Mouse (Mus musculus): ENCODE measurements at regions not wholly inside any gene's neighbourhood (a gene's known extent, or its start where the extent isn't known, plus 50 kb on each side); places are given as distances from the start of the nearest gene placed in this dataset.

DNA sequence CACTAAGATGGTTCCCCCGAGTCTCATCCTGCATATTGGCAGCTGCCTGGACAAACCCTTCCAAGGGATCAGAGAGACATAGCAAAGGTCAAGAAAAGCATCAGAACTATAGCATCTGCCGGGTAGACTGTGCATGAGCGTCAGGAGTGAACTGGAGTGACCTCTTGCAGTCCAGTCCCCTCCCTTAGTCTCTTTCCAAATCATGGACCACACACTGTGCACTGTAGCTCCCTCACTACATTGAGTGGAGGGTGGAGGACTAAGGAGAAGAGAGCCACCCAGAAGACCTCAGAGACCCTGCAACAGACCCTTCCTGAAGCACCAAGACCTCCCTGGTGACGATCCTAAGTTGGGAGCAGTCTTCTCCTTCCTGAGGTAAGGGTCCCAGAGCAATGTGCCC is 107.8 kb upstream of the Cd93 start:
- TF ChIP-seq EP300 (IDR thresholded peaks at IDR 0.05; ENCODE audit: insufficient read depth, low read depth, low read length), result no peak
- no peak for TF ChIP-seq POLR2A (IDR thresholded peaks at IDR 0.05; ENCODE audit: insufficient read depth, low read depth, low read length)
- intact Hi-C loops (cut with DNase I), result no loop called here
- H3K27me3 ChIP-seq (ENCODE audit: control insufficient read depth, insufficient read depth, low read length), result no peaks in the 10 kb centered on the region
- H3K4me3 ChIP-seq, result no peak overlapping the region
- 69% methylated on average over 4 of the region's 4 CpGs for WGBS
- peaks cover 3% of the 10 kb centered on the region for H3K4me1 ChIP-seq (ENCODE audit: control insufficient read depth, insufficient read depth, low read length)
- H3K27ac ChIP-seq, result no peak overlapping the region
- no peak overlapping the region for H3K9ac ChIP-seq (ENCODE audit: low read depth, low read length)
- peaks cover 7% of the 10 kb centered on the region for H3K36me3 ChIP-seq (ENCODE audit: control insufficient read depth, insufficient read depth, low read length)
- no peak for DNase-seq
- no peaks in the 10 kb centered on the region for H3K79me2 ChIP-seq (replicated peaks; ENCODE audit: control insufficient read depth, insufficient read depth, low read length)

- no peak for DNase-seq
- H3K27me3 ChIP-seq (ENCODE audit: control insufficient read depth, insufficient read depth, low read length), result no peaks in the 10 kb centered on the region
- peaks cover 2% of the 10 kb centered on the region for H3K4me1 ChIP-seq (ENCODE audit: control insufficient read depth, insufficient read depth, low read length)
- no peaks in the 10 kb centered on the region for H3K79me2 ChIP-seq (replicated peaks; ENCODE audit: control insufficient read depth, insufficient read depth, low read length)
- H3K9ac ChIP-seq (ENCODE audit: low read depth, low read length), result no peak overlapping the region
- WGBS, result 48% methylated on average over 1 of the region's 1 CpGs
- no peak overlapping the region for H3K27ac ChIP-seq
- peaks cover 3% of the 10 kb centered on the region; the same call in 1 of the 2 replicates for H3K36me3 ChIP-seq (ENCODE audit: control insufficient read depth, insufficient read depth, low read length)
- intact Hi-C loops (cut with DNase I), result no loop called here
- TF ChIP-seq EP300 (IDR thresholded peaks at IDR 0.05; ENCODE audit: insufficient read depth, low read depth, low read length) (no peak), POLR2A (IDR thresholded peaks at IDR 0.05; ENCODE audit: insufficient read depth, low read depth, low read length) (no peak)
- no peak overlapping the region for H3K4me3 ChIP-seq
Observed at GRCm38 (mm10) chr2:148549618-148550017, 106.3 kb upstream of the Cd93 start.

DNA sequence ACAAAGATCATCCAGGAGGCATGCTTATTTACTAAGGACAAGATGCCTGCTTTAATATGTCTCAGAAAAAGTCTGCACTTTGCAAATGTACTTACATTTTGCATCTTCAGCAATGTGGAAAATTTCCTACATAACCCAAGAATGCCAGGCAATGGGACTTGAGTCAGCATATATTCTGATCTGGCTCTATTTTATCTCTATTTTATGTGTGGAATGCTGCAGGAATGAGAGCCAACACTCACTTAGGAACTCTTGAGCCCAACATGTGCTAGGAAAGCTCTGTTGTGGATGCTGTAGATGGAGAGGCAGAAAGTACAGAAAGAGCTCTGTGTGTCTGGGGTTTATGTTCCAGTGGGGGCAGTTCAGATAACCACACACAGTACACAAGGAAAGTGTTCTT is 99.0 kb upstream of the Cd93 start:
- H3K4me3 ChIP-seq, result no peak overlapping the region
- intact Hi-C loops (cut with DNase I), result no loop called here
- TF ChIP-seq POLR2A (IDR thresholded peaks at IDR 0.05; ENCODE audit: insufficient read depth, low read depth, low read length), result no peak
- TF ChIP-seq CTCF (IDR thresholded peaks at IDR 0.05), result no peak
- no peak for TF ChIP-seq EP300 (IDR thresholded peaks at IDR 0.05; ENCODE audit: insufficient read depth, low read depth, low read length)

DNA sequence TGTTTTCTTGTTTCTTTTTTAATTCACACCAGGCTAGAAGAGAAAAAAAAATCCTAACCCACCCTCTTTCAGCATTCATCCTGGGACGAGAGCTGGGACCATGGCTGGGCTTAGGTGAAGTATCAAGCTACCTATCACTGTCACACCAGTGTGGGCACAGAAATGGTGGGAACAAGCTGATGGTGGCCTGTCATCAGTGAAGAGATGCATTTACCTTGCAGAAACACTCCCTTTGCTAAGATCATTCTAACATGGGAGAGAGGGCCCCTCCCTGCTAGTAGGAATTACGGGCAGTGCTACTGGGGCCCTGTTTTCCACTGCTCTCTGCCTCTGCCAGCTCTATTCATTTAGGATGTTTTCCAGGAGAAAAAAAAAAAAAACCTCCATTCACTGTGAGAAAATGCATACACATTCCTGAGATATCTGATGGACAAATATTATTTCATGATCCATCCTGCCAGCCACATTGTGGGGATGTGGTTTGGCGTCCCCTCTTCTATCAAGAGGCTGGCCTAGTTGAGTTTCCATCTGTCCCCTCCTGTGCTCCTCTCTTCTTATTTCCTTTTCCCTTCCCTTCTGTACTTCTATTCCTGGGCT is 94.6 kb upstream of the Cd93 start:
- TF ChIP-seq POLR2A (IDR thresholded peaks at IDR 0.05; ENCODE audit: insufficient read depth, low read depth, low read length), result no peak
- TF ChIP-seq CTCF (IDR thresholded peaks at IDR 0.05), result no peak
- TF ChIP-seq EP300 (IDR thresholded peaks at IDR 0.05; ENCODE audit: insufficient read depth, low read depth, low read length), result no peak
- H3K79me2 ChIP-seq (replicated peaks; ENCODE audit: control insufficient read depth, insufficient read depth, low read length), result no peaks in the 10 kb centered on the region
- peaks cover 5% of the 10 kb centered on the region for H3K4me1 ChIP-seq (ENCODE audit: control insufficient read depth, insufficient read depth, low read length)
- H3K27me3 ChIP-seq (ENCODE audit: control insufficient read depth, insufficient read depth, low read length), result no peaks in the 10 kb centered on the region
- no peaks in the 10 kb centered on the region for H3K36me3 ChIP-seq (ENCODE audit: control insufficient read depth, insufficient read depth, low read length)
- intact Hi-C loops (cut with DNase I), result loop anchor here (5.0 kb wide), 1 partner anchor 34 kb away; no protein-coding TSS in a partner anchor
- 74% methylated on average over 3 of the region's 3 CpGs for WGBS
- no peak overlapping the region for H3K9ac ChIP-seq (ENCODE audit: low read depth, low read length)
- no peak for DNase-seq
- no peak overlapping the region for H3K4me3 ChIP-seq
- no peak overlapping the region for H3K27ac ChIP-seq

More for the DNA sequence above, 99.0 kb upstream of the Cd93 start:
- H3K27ac ChIP-seq, result no peak overlapping the region
- no peaks in the 10 kb centered on the region for H3K79me2 ChIP-seq (replicated peaks; ENCODE audit: control insufficient read depth, insufficient read depth, low read length)
- no peak for DNase-seq
- H3K9ac ChIP-seq (ENCODE audit: low read depth, low read length), result no peak overlapping the region
- no peaks in the 10 kb centered on the region for H3K36me3 ChIP-seq (ENCODE audit: control insufficient read depth, insufficient read depth, low read length)
- no peaks in the 10 kb centered on the region for H3K27me3 ChIP-seq (ENCODE audit: control insufficient read depth, insufficient read depth, low read length)
- H3K4me1 ChIP-seq (ENCODE audit: control insufficient read depth, insufficient read depth, low read length), result no peaks in the 10 kb centered on the region

DNA sequence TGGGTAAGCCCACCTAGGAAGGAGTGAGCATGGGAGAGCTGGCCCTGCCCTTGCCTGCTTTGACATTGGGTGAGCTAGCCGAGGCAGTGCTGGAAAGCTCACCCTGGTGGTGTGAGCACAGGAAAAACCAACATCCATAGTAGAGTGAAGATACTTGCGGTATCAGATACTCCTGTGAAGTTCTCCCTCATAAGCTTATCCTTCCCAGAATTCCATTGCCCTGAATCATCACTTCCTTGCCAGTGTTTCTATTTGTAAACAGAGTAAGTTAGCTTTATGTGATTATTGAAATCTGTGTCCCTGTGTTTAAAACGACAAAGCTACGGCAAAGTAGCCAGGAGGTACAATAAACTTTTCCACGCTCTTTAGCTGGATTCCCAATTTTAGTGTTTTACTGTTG is 93.9 kb upstream of the Cd93 start:
- WGBS, result 65% methylated on average over 5 of the region's 5 CpGs
- DNase-seq, result no peak
- Histone ChIP-seq H3K4me1 (ENCODE audit: control insufficient read depth, insufficient read depth, low read length) (peaks cover 8% of the 10 kb centered on the region), H3K9ac (ENCODE audit: low read depth, low read length) (no peak overlapping the region), H3K4me3 (no peak overlapping the region), H3K36me3 (ENCODE audit: control insufficient read depth, insufficient read depth, low read length) (no peaks in the 10 kb centered on the region), H3K79me2 (replicated peaks; ENCODE audit: control insufficient read depth, insufficient read depth, low read length) (no peaks in the 10 kb centered on the region), H3K27me3 (ENCODE audit: control insufficient read depth, insufficient read depth, low read length) (no peaks in the 10 kb centered on the region), H3K27ac (no peak overlapping the region)
- no peak for TF ChIP-seq POLR2A (IDR thresholded peaks at IDR 0.05; ENCODE audit: insufficient read depth, low read depth, low read length)
- TF ChIP-seq EP300 (IDR thresholded peaks at IDR 0.05; ENCODE audit: insufficient read depth, low read depth, low read length), result no peak
- TF ChIP-seq CTCF (IDR thresholded peaks at IDR 0.05), result no peak
- intact Hi-C loops (cut with DNase I), result loop anchor here (5.0 kb wide), 1 partner anchor 35 kb away; no protein-coding TSS in a partner anchor

DNA sequence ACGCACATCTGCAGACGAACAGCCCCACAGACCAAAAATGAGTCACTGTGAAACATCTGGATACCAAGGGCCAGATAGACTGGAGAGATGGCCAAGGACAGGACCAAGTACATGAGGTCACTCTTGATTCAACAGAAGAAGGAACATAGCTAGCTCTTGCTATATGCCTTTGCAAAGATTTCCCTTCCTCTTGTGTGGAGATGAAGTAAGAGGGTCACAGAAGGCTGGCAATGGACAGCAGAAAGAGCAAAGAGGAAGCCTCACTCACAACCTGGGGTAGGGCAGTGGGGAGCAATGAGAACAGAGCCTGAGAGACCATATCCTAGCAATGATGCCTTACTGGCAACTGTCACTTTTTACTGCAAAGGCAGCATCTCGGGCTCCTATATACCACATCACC is 93.2 kb upstream of the Cd93 start:
- WGBS, result 81% methylated on average over 3 of the region's 3 CpGs
- Histone ChIP-seq H3K4me3 (no peak overlapping the region), H3K27ac (no peak overlapping the region), H3K9ac (ENCODE audit: low read depth, low read length) (no peak overlapping the region), H3K4me1 (ENCODE audit: control insufficient read depth, insufficient read depth, low read length) (peaks cover 11% of the 10 kb centered on the region), H3K27me3 (ENCODE audit: control insufficient read depth, insufficient read depth, low read length) (no peaks in the 10 kb centered on the region), H3K36me3 (ENCODE audit: control insufficient read depth, insufficient read depth, low read length) (no peaks in the 10 kb centered on the region), H3K79me2 (replicated peaks; ENCODE audit: control insufficient read depth, insufficient read depth, low read length) (no peaks in the 10 kb centered on the region)
- intact Hi-C loops (cut with DNase I), result loop anchor here (5.0 kb wide), 1 partner anchor 36 kb away; no protein-coding TSS in a partner anchor
- TF ChIP-seq CTCF (IDR thresholded peaks at IDR 0.05) (no peak), EP300 (IDR thresholded peaks at IDR 0.05; ENCODE audit: insufficient read depth, low read depth, low read length) (no peak), POLR2A (IDR thresholded peaks at IDR 0.05; ENCODE audit: insufficient read depth, low read depth, low read length) (no peak)
- DNase-seq, result no peak

All from heart, adult 2 months (tissue).